Mouse (Mus musculus) liver, adult 2 months (tissue): ENCODE results near the gene Kcnb1.

ENCODE experiments used
- CTCF ChIP-seq: fragments of 200-500 bp; IDR thresholded peaks from 2 replicates; pipeline ENCODE4 v1.5.1; 2011; ENCODE audit warnings: low read depth, low read length, control low read depth
- POLR2A ChIP-seq: fragments of 200-500 bp; IDR thresholded peaks from 2 replicates; pipeline ENCODE4 v1.6.1; 2011; ENCODE audit warnings: low read length, control low read depth; ENCODE audit not compliant: insufficient read depth; ENCODE audit errors: extremely low read depth

- no peak for TF ChIP-seq CTCF
- no peak for TF ChIP-seq POLR2A
These were observed 46.2 kb upstream of the Kcnb1 start for GRCm38 (mm10) chr2:167236174-167236573.
